ENCODE assay signal across 28 mouse cellular contexts in genomic region chr3:38564844-38565243, GRCm38 (mm10).
A peak's percentile ranks its signal among the peaks of the same experiment; 100 is the strongest.
DNase-seq lines count a peak whose midpoint lies in the region; ATAC-seq and TF ChIP-seq lines count a peak whose summit lies in the region.
"Had no signal": no experiment of that assay in that cellular context is flagged by ENCODE, and none has a peak within 500 bp of the region (broad histone marks: within the 10 kb centered on the region; RNA-seq: fewer than 3 reads in every experiment).

No protein-coding gene starts in this region.

- WGBS in forebrain, embryonic 14.5 days, result 17% methylated on average over 2 of the region's 2 CpGs
- WGBS in forebrain, embryonic 10.5 days, result 30% methylated on average over 2 of the region's 2 CpGs
- WGBS in hindbrain, embryonic 15.5 days, result 32% methylated on average over 2 of the region's 2 CpGs
- WGBS in hindbrain, postnatal 0 days, result 31% methylated on average over 2 of the region's 2 CpGs
- WGBS in midbrain, embryonic 14.5 days, result 19% methylated on average over 2 of the region's 2 CpGs
- WGBS in midbrain, postnatal 0 days, result 28% methylated on average over 2 of the region's 2 CpGs
- 30% methylated on average over 2 of the region's 2 CpGs for WGBS in stomach, postnatal 0 days

- no peak overlapping the region for H3K4me3 ChIP-seq in forebrain, embryonic 14.5 days (ENCODE audit: low read depth, low read length)
- no peak overlapping the region for H3K4me3 ChIP-seq in forebrain, embryonic 10.5 days
- no peak overlapping the region for H3K4me3 ChIP-seq in hindbrain, embryonic 15.5 days
- H3K4me3 ChIP-seq in hindbrain, postnatal 0 days (ENCODE audit: low read length), result no peak overlapping the region
- H3K4me3 ChIP-seq in midbrain, embryonic 14.5 days (replicated peaks; ENCODE audit: low read depth, low read length), result no peak overlapping the region
- no peak overlapping the region for H3K4me3 ChIP-seq in midbrain, postnatal 0 days (ENCODE audit: low read depth, low read length)
- H3K4me3 ChIP-seq in stomach, postnatal 0 days (ENCODE audit: low read depth, low read length), result no peak overlapping the region
- H3K4me3 ChIP-seq: embryonic facial prominence, embryonic 15.5 days; forebrain, embryonic 15.5 days; left cerebral cortex, adult 2 months; limb, embryonic 12.5 days; megakaryocyte, embryonic 14.5 days; midbrain, embryonic 12.5 days; stomach, embryonic 15.5 days had no signal

- H3K27ac ChIP-seq in forebrain, embryonic 14.5 days (ENCODE audit: low read depth, low read length), result no peak overlapping the region
- H3K27ac ChIP-seq in forebrain, embryonic 10.5 days, result no peak overlapping the region
- H3K27ac ChIP-seq in hindbrain, embryonic 15.5 days (replicated peaks), result no peak overlapping the region
- H3K27ac ChIP-seq in hindbrain, postnatal 0 days, result no peak overlapping the region
- no peak overlapping the region for H3K27ac ChIP-seq in midbrain, embryonic 14.5 days (replicated peaks; ENCODE audit: low read depth, low read length)
- H3K27ac ChIP-seq in midbrain, postnatal 0 days (ENCODE audit: low read depth, low read length), result no peak overlapping the region
- no peak overlapping the region for H3K27ac ChIP-seq in stomach, postnatal 0 days (replicated peaks)
- H3K27ac ChIP-seq: embryonic facial prominence, embryonic 15.5 days; forebrain, embryonic 15.5 days; left cerebral cortex, adult 2 months; limb, embryonic 12.5 days; midbrain, embryonic 12.5 days; stomach, embryonic 15.5 days had no signal

- 0 out of 2 replicates have a peak, but pooled peaks have one; percentile 12 for ATAC-seq in forebrain, embryonic 14.5 days
- 0 out of 2 replicates have a peak, but pooled peaks have one; percentile 12 for ATAC-seq in hindbrain, embryonic 15.5 days (ENCODE audit: low FRiP score, low read depth)
- no peak for ATAC-seq in hindbrain, postnatal 0 days
- ATAC-seq in midbrain, embryonic 14.5 days (ENCODE audit: low FRiP score, low TSS enrichment), result 0 out of 2 replicates have a peak, but pooled peaks have one; percentile 4
- no peak for ATAC-seq in midbrain, postnatal 0 days (ENCODE audit: low FRiP score)
- ATAC-seq in megakaryocyte, adult 5-6 weeks (ENCODE audit: poor library complexity, severe bottlenecking), result peak; percentile 91
- ATAC-seq in stomach, postnatal 0 days (ENCODE audit: low FRiP score, low TSS enrichment), result no peak
- ATAC-seq: intestine, postnatal 0 days; lung, postnatal 0 days had no signal

- no peak overlapping the region for H3K9ac ChIP-seq in forebrain, embryonic 14.5 days (ENCODE audit: low read length)
- H3K9ac ChIP-seq in hindbrain, embryonic 15.5 days, result no peak overlapping the region
- no peak overlapping the region for H3K9ac ChIP-seq in hindbrain, postnatal 0 days (replicated peaks; ENCODE audit: low read length)
- H3K9ac ChIP-seq in midbrain, embryonic 14.5 days (replicated peaks; ENCODE audit: low read length), result no peak overlapping the region
- no peak overlapping the region for H3K9ac ChIP-seq in midbrain, postnatal 0 days (replicated peaks; ENCODE audit: low read length, poor library complexity, severe bottlenecking)
- no peak overlapping the region for H3K9ac ChIP-seq in stomach, postnatal 0 days (ENCODE audit: low read length)
- H3K9ac ChIP-seq: embryonic facial prominence, embryonic 15.5 days; forebrain, embryonic 15.5 days; limb, embryonic 12.5 days; midbrain, embryonic 12.5 days; stomach, embryonic 15.5 days had no signal

- DNase-seq in forebrain, embryonic 14.5 days (ENCODE audit: low spot score), result no peak
- DNase-seq in forebrain, embryonic 10.5 days (ENCODE audit: extremely low spot score, low spot score), result no peak
- no peak for DNase-seq in hindbrain, postnatal 0 days (ENCODE audit: low spot score)
- no peak for DNase-seq in midbrain, embryonic 14.5 days
- DNase-seq in midbrain, postnatal 0 days (ENCODE audit: low spot score), result no peak
- no peak for DNase-seq in stomach, postnatal 0 days (ENCODE audit: low spot score)
- DNase-seq: adrenal gland, postnatal 25 days; cerebellum, adult 11-12 months; cerebellum, adult 9-11 months; gastrocnemius, postnatal 10 days; heart, postnatal 36 days; kidney, adult 9 months; kidney, postnatal 14 days; thymus, adult 18-20 months; thymus, postnatal 36 days had no signal

- TF ChIP-seq CTCF in hindbrain, postnatal 0 days (IDR thresholded peaks at IDR 0.05; ENCODE audit: low read depth), result no peak
- no peak for TF ChIP-seq CTCF in midbrain, postnatal 0 days (IDR thresholded peaks at IDR 0.05)
- TF ChIP-seq CTCF in stomach, postnatal 0 days (IDR thresholded peaks at IDR 0.05; ENCODE audit: low read depth), result no peak

- H3K4me1 ChIP-seq in forebrain, embryonic 14.5 days (ENCODE audit: control insufficient read depth, insufficient read depth, low read length), result peaks cover 17% of the 10 kb centered on the region
- H3K4me1 ChIP-seq in forebrain, embryonic 10.5 days, result peaks cover 33% of the 10 kb centered on the region
- H3K4me1 ChIP-seq in hindbrain, embryonic 15.5 days (replicated peaks), result peaks cover 26% of the 10 kb centered on the region
- peaks cover 4% of the 10 kb centered on the region; the same call in 1 of the 2 replicates for H3K4me1 ChIP-seq in hindbrain, postnatal 0 days (ENCODE audit: insufficient read depth, low read length)
- peaks cover 36% of the 10 kb centered on the region for H3K4me1 ChIP-seq in midbrain, embryonic 14.5 days (ENCODE audit: control insufficient read depth, insufficient read depth, low read length)
- 0 out of 2 replicates have a peak, but pooled peaks cover 4% of the 10 kb centered on the region for H3K4me1 ChIP-seq in midbrain, postnatal 0 days (ENCODE audit: insufficient read depth, low read length)
- H3K4me1 ChIP-seq in stomach, postnatal 0 days (replicated peaks; ENCODE audit: control insufficient read depth, insufficient read depth), result no peaks in the 10 kb centered on the region
- H3K4me1 ChIP-seq: megakaryocyte, embryonic 14.5 days; stomach, embryonic 15.5 days had no signal

- no peaks in the 10 kb centered on the region for H3K9me3 ChIP-seq in forebrain, embryonic 14.5 days (replicated peaks; ENCODE audit: control insufficient read depth, low read length)
- no peaks in the 10 kb centered on the region for H3K9me3 ChIP-seq in forebrain, embryonic 10.5 days
- H3K9me3 ChIP-seq in hindbrain, embryonic 15.5 days, result no peaks in the 10 kb centered on the region
- H3K9me3 ChIP-seq in hindbrain, postnatal 0 days (ENCODE audit: low read length), result no peaks in the 10 kb centered on the region
- H3K9me3 ChIP-seq in midbrain, embryonic 14.5 days (ENCODE audit: control insufficient read depth, low read length), result no peaks in the 10 kb centered on the region
- no peaks in the 10 kb centered on the region for H3K9me3 ChIP-seq in midbrain, postnatal 0 days (ENCODE audit: low read length)
- no peaks in the 10 kb centered on the region for H3K9me3 ChIP-seq in stomach, postnatal 0 days (ENCODE audit: control insufficient read depth, low read length)
- H3K9me3 ChIP-seq: embryonic facial prominence, embryonic 15.5 days; forebrain, embryonic 15.5 days; limb, embryonic 12.5 days; megakaryocyte, embryonic 14.5 days; midbrain, embryonic 12.5 days; stomach, embryonic 15.5 days had no signal

- H3K4me2 ChIP-seq in forebrain, embryonic 14.5 days (ENCODE audit: low read length), result no peak overlapping the region
- no peak overlapping the region for H3K4me2 ChIP-seq in hindbrain, embryonic 15.5 days
- H3K4me2 ChIP-seq in hindbrain, postnatal 0 days (ENCODE audit: low read depth, low read length), result no peak overlapping the region
- no peak overlapping the region for H3K4me2 ChIP-seq in midbrain, embryonic 14.5 days (ENCODE audit: low read length)
- H3K4me2 ChIP-seq in midbrain, postnatal 0 days (ENCODE audit: low read depth, low read length, poor library complexity, severe bottlenecking), result no peak overlapping the region
- no peak overlapping the region for H3K4me2 ChIP-seq in stomach, postnatal 0 days (replicated peaks; ENCODE audit: low read depth)
- H3K4me2 ChIP-seq: embryonic facial prominence, embryonic 15.5 days; forebrain, embryonic 15.5 days; heart, embryonic 11.5 days; limb, embryonic 12.5 days; liver, embryonic 11.5 days; midbrain, embryonic 12.5 days; stomach, embryonic 15.5 days had no signal

- H3K27me3 ChIP-seq in forebrain, embryonic 14.5 days (replicated peaks; ENCODE audit: control insufficient read depth, insufficient read depth, low read length), result no peaks in the 10 kb centered on the region
- H3K27me3 ChIP-seq in forebrain, embryonic 10.5 days (ENCODE audit: poor library complexity, severe bottlenecking), result no peaks in the 10 kb centered on the region
- no peaks in the 10 kb centered on the region for H3K27me3 ChIP-seq in hindbrain, embryonic 15.5 days
- H3K27me3 ChIP-seq in hindbrain, postnatal 0 days (ENCODE audit: insufficient read depth, low read length), result no peaks in the 10 kb centered on the region
- no peaks in the 10 kb centered on the region for H3K27me3 ChIP-seq in midbrain, embryonic 14.5 days (ENCODE audit: control insufficient read depth, insufficient read depth, low read length)
- H3K27me3 ChIP-seq in midbrain, postnatal 0 days (ENCODE audit: insufficient read depth, low read length), result no peaks in the 10 kb centered on the region
- no peaks in the 10 kb centered on the region for H3K27me3 ChIP-seq in stomach, postnatal 0 days (ENCODE audit: control insufficient read depth, insufficient read depth, low read length)
- H3K27me3 ChIP-seq: embryonic facial prominence, embryonic 15.5 days; forebrain, embryonic 15.5 days; limb, embryonic 12.5 days; megakaryocyte, embryonic 14.5 days; midbrain, embryonic 12.5 days; stomach, embryonic 15.5 days had no signal

- no peaks in the 10 kb centered on the region for H3K36me3 ChIP-seq in forebrain, embryonic 14.5 days (ENCODE audit: control insufficient read depth, insufficient read depth, low read length)
- H3K36me3 ChIP-seq in forebrain, embryonic 10.5 days (replicated peaks), result no peaks in the 10 kb centered on the region
- H3K36me3 ChIP-seq in hindbrain, embryonic 15.5 days, result no peaks in the 10 kb centered on the region
- H3K36me3 ChIP-seq in hindbrain, postnatal 0 days (ENCODE audit: insufficient read depth, low read length), result no peaks in the 10 kb centered on the region
- no peaks in the 10 kb centered on the region for H3K36me3 ChIP-seq in midbrain, embryonic 14.5 days (ENCODE audit: control insufficient read depth, insufficient read depth, low read length)
- no peaks in the 10 kb centered on the region for H3K36me3 ChIP-seq in midbrain, postnatal 0 days (ENCODE audit: insufficient read depth, low read length)
- H3K36me3 ChIP-seq in stomach, postnatal 0 days (ENCODE audit: control insufficient read depth, insufficient read depth, low read length), result no peaks in the 10 kb centered on the region
- H3K36me3 ChIP-seq: embryonic facial prominence, embryonic 15.5 days; forebrain, embryonic 15.5 days; limb, embryonic 12.5 days; midbrain, embryonic 12.5 days; stomach, embryonic 15.5 days had no signal

- TF ChIP-seq EP300 in stomach, postnatal 0 days (optimal IDR thresholded peaks at IDR 0.05), result no peak

Comparison
In these comparisons a context has a peak if more than half of its experiments do, and no peak if none do; other contexts are left out.
1. ATAC-seq: peak in forebrain, embryonic 14.5 days (single experiment), hindbrain, embryonic 15.5 days (single experiment), midbrain, embryonic 14.5 days (single experiment) and megakaryocyte, adult 5-6 weeks (single experiment); none in hindbrain, postnatal 0 days (single experiment), midbrain, postnatal 0 days (single experiment) and stomach, postnatal 0 days (single experiment).